Mouse (Mus musculus): Measurements from ENCODE around the gene Eaf2. TPM values are rescaled to one million over a fixed set of nuclear protein-coding genes. Genes with fewer than 3 reads are reported as not detected.

Gene Eaf2
- total RNA-seq, 2 experiments from 2014 or later = 1.5 to 3.0 TPM

- no peak for DNase-seq (ENCODE audit: low spot score in 2 of 2)
Observed at GRCm38 (mm10) chr16:36771244-36771643, 103.6 kb downstream of the Eaf2 start.

DNA sequence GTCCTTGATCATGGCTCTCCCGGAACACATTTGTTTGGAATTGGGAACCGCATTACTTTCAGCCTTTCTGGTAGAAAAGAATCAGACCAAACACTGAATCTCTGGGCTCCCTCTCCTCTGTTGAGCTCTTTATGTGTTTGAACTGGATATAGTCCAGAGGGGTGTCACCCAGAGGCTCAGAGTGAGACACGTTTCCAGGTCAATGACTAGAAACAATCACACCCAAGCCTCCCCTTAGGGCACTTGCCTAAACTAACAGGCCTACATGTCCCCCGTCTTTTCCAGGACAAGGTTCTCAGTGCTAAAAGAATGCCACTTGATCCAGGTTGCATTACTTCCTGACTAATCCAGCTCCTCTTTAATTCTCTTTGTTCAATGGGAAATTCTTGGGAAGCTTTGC lies 104.0 kb downstream of the Eaf2 start:
- DNase-seq (ENCODE audit: low spot score in 2 of 2) = peak in 1 of 2 experiments; percentile 54

DNA sequence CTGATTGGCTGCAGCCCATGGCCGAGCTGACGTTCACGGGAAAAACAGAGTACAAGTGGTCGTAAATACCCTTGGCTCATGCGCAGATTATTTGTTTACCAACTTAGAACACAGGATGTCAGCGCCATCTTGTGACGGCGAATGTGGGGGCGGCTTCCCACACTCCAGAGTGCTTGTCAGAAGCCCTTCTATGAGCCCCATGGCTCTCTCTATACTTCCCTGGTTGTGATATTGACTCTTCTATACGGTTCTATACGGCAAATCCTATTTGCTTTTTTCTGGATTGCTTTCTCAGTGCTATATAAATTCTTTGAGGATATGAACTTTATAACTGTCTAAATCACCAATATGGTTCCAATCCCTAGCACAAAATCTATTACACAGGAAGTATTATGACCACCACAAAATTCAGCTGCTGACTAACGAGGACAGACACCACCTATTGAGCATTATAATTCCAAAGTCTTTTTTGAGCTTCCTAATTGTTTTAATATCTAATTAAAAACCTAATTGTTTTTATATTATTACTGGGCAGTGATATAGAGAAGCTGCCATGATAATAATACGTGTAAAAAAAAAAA lies 104.5 kb downstream of the Eaf2 start:
- no peak for DNase-seq (ENCODE audit: low spot score in 2 of 2)

DNA sequence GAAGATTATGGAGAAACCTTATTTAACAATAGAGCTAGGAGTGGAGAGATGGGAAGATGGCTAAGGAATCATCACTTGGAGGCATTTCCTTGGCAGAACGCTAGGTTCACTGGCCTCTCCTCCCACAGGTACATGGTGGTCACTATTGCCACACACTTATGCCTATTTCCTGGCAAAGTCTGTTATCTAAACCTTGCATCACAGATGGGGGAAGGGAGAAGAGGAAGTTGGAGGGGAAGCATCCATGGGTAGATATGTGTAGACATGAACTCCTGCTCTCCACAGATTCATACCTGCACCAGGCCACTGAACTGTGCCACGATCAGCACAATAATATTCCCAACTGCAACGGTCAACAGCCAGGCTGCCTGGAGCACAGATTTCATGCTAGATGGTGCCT lies 122.8 kb downstream of the Eaf2 start:
- no peak for DNase-seq (ENCODE audit: low spot score in 2 of 2)

DNA sequence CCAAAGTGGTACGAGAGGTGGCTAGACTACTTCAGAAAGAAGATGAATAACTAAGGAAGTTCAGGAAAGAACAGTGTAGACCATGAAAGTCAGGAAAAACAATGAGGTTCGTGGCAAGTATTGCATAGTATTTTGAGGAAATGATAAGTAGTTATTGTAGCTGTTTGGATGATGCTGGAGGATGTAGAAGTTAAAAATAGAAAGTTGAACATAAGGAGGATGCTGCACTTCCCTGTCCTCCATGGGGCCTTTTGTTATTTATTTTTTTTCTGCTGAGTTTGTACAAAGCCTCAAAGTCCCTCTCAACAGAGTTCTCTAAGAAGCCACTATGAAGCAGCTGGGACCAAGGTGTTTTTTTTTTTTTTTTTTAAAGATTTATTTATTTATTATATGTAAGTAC lies 127.0 kb downstream of the Eaf2 start:
- no peak for DNase-seq (ENCODE audit: low spot score in 2 of 2)

GRCm38 (mm10) chr16:36747068-36747467 lies 127.7 kb downstream of the Eaf2 start:
- no peak for DNase-seq (ENCODE audit: low spot score in 2 of 2)

- DNase-seq (ENCODE audit: low spot score in 2 of 2) = no peak
Observed at GRCm38 (mm10) chr16:36743580-36743979, 131.2 kb downstream of the Eaf2 start.

Small RNA genes lying within 50 kb of the gene (microRNA-seq; reads per million reads assigned to microRNA genes)
- 0 reads per million in 2 experiments for gene Gm22617

Other genes with a start within 250 kb of the Eaf2 start
- gene Cd86, start 208.9 kb downstream of the Eaf2 start, total RNA-seq (2021) = 1 to 10 TPM; 1.7 to 2.1 TPM
- gene Ildr1, start 181.0 kb downstream of the Eaf2 start, total RNA-seq (2021) = under 1 TPM; 0.18 to 0.45 TPM
- 10 to 100 TPM; 45.1 to 46.1 TPM for gene Slc15a2, start 90.0 kb downstream of the Eaf2 start, total RNA-seq (2021)
- 10 to 100 TPM; 33.1 to 33.4 TPM for gene Iqcb1, start 46.6 kb downstream of the Eaf2 start, total RNA-seq (2021)
- gene Golgb1, start 137 bp upstream of the Eaf2 start, total RNA-seq (2021) = 10 to 100 TPM; 68.8 to 73.3 TPM
- gene Hcls1, start 60.0 kb upstream of the Eaf2 start, total RNA-seq (2021) = 1 to 10 TPM; 4.5 to 4.8 TPM
- under 1 TPM in 1 of 2 experiments, not detected in 1; 0.33 TPM for gene Fbxo40, start 115.5 kb upstream of the Eaf2 start, total RNA-seq (2021)
- gene Polq, start 136.8 kb upstream of the Eaf2 start, total RNA-seq (2021) = 1 to 10 TPM; 1.6 to 2.1 TPM